Mouse (Mus musculus): Measurements from ENCODE around the gene Carm1. TPM values are rescaled to one million over a fixed set of nuclear protein-coding genes. Genes with fewer than 3 reads are reported as not detected.

Carm1 gene
- polyA plus RNA-seq, 1 experiment from 2014 or later = 32.1 TPM

MicroRNAs within 50 kb of the gene (microRNA counts, 519-probe panel; counts per million panel counts)
- microRNA mmu-miR-1946b = 104 counts per million, percentile 35 among the panel's probes with 10 or more counts

Small RNAs within 50 kb of the gene (microRNA-seq; reads per million reads assigned to microRNA genes)
- gene Mir1946b = not detected

Other genes with a start within 250 kb of the Carm1 start
- 45.2 and 48.9 TPM in 2 replicates for gene Ap1m2, start 234.6 kb upstream of the Carm1 start, polyA plus RNA-seq (2015; fragmentation: Nextera tagmentation; extraction: Ambion mirVana)
- 116 and 122 TPM in 2 replicates for gene Slc44a2, start 226.2 kb upstream of the Carm1 start, polyA plus RNA-seq (2015; fragmentation: Nextera tagmentation; extraction: Ambion mirVana)
- 208 and 220 TPM in 2 replicates for gene Ilf3, start 179.0 kb upstream of the Carm1 start, polyA plus RNA-seq (2015; fragmentation: Nextera tagmentation; extraction: Ambion mirVana)
- 62.8 and 64.5 TPM in 2 replicates for gene Qtrt1, start 135.1 kb upstream of the Carm1 start, polyA plus RNA-seq (2015; fragmentation: Nextera tagmentation; extraction: Ambion mirVana)
- gene Dnm2, start 122.0 kb upstream of the Carm1 start, polyA plus RNA-seq (2015; fragmentation: Nextera tagmentation; extraction: Ambion mirVana) = 85.7 and 92.4 TPM in 2 replicates
- gene Tmed1, start 36.6 kb upstream of the Carm1 start, polyA plus RNA-seq (2015; fragmentation: Nextera tagmentation; extraction: Ambion mirVana) = 147 and 151 TPM in 2 replicates
- gene AB124611, start 20.7 kb upstream of the Carm1 start, polyA plus RNA-seq (2015; fragmentation: Nextera tagmentation; extraction: Ambion mirVana) = 3.5 and 4.5 TPM in 2 replicates
- 29.3 and 30.7 TPM in 2 replicates for gene Timm29, start 45.8 kb downstream of the Carm1 start, polyA plus RNA-seq (2015; fragmentation: Nextera tagmentation; extraction: Ambion mirVana)
- 40.1 and 43.8 TPM in 2 replicates for gene Yipf2, start 45.9 kb downstream of the Carm1 start, polyA plus RNA-seq (2015; fragmentation: Nextera tagmentation; extraction: Ambion mirVana)
- gene Smarca4, start 69.3 kb downstream of the Carm1 start, polyA plus RNA-seq (2015; fragmentation: Nextera tagmentation; extraction: Ambion mirVana) = 91.2 and 104 TPM in 2 replicates
- gene Ldlr, start 176.6 kb downstream of the Carm1 start, polyA plus RNA-seq (2015; fragmentation: Nextera tagmentation; extraction: Ambion mirVana) = 30.6 and 33.2 TPM in 2 replicates
- 120 and 134 TPM in 2 replicates for gene Spc24, start 213.4 kb downstream of the Carm1 start, polyA plus RNA-seq (2015; fragmentation: Nextera tagmentation; extraction: Ambion mirVana)